Mouse (Mus musculus): ENCODE measurements around the gene Pcp4. TPM values are rescaled to one million over a fixed set of nuclear protein-coding genes. Genes with fewer than 3 reads are reported as not detected.
A peak's percentile ranks its signal among the peaks of the same experiment; 100 is the strongest.

The Pcp4 gene
- 0.46 TPM in 1 of 2 replicates, not detected in the other for total RNA-seq (2012; rRNA removed)
- 2.0 and 3.3 TPM in 2 replicates for total RNA-seq (2014; rRNA removed)
- polyA plus RNA-seq (2012; ENCODE audit: insufficient read length, low read depth), result 2.4 and 2.9 TPM in 2 replicates

DNA sequence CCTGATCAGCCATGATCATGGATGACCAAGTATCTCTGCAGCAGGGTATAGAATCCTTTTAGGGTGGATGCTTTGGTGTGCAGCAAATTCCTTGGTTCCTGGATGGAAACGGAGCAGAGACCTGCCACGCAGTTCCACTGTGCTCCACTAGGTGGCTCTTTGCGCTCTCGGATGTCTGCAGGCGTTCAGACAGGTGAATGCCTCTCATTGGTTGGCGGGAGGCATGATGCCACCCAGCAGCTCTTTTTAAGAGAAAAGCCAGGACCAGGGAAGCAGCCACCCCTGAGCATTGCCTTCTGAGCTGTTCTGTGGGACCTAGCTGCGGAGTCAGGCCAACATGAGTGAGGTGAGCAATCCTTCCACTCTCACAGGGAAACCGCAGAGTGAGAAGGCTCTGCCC is at the start of gene Pcp4:
TSS of gene Pcp4 (plus strand) at position 162 of the 400 bp plus-strand sequence.
- in situ Hi-C loops (cut with MboI; ENCODE audit: low pct_ligation_motif_present, low pct_unique_long_range_greater_than_20kb, low sequenced_read_pairs) (loop anchor here (5.0 to 25.0 kb wide), 3 partner anchors 95 to 230 kb away; partner anchors contain the start of gene B3galt5), dilution Hi-C loops (cut with MboI; ENCODE audit: extremely low pct_ligation_motif_present, extremely low pct_unique_long_range_greater_than_20kb, low sequenced_read_pairs) (no loop called here)
- H3K4me2 ChIP-seq (ENCODE audit: insufficient read depth, low read depth, poor library complexity, severe bottlenecking), result no peak within 1 kb of the TSS
- H3K27ac ChIP-seq (ENCODE audit: insufficient read depth, low read depth), result no peak within 1 kb of the TSS
- H3K4me3 ChIP-seq (replicated peaks in 1 of 3; ENCODE audit: low read depth in 2 of 3, low read length in 2 of 3, poor library complexity in 1 of 3), result no peak within 1 kb of the TSS
- H3K27me3 ChIP-seq (replicated peaks), result peaks cover 6% of the 10 kb centered on the region
- DNase-seq (ENCODE audit: extremely low read depth), result peak; percentile 83
- H3K36me3 ChIP-seq (replicated peaks in 1 of 2; ENCODE audit: control insufficient read depth in 1 of 2, insufficient read depth in 1 of 2, low read length in 1 of 2), result no peaks in the 10 kb centered on the region
- peaks cover 0 to 3% of the 10 kb centered on the region in 2 experiments; a peak in 3 of 4 replicates for H3K4me1 ChIP-seq (ENCODE audit: control insufficient read depth in 1 of 2, insufficient read depth in 2 of 2)
- TF ChIP-seq KAT2A (IDR thresholded peaks at IDR 0.05; ENCODE audit: insufficient replicate concordance, low read length) (no peak), BHLHE40 (IDR thresholded peaks at IDR 0.05; ENCODE audit: low read depth, low read length) (no peak), MAZ (IDR thresholded peaks at IDR 0.05; ENCODE audit: low read depth, low read length) (no peak), E2F4 (IDR thresholded peaks at IDR 0.05; ENCODE audit: insufficient replicate concordance, low read depth, low read length) (no peak), MYC (IDR thresholded peaks at IDR 0.05; ENCODE audit: low read depth, low read length) (peak; percentile 56; the same call in 1 of the 2 replicates), MXI1 (IDR thresholded peaks at IDR 0.05; ENCODE audit: low read depth, low read length) (no peak), IRF4 (IDR thresholded peaks at IDR 0.05; ENCODE audit: low read depth, low read length) (peak; percentile 48; the same call in 1 of the 2 replicates), PAX5 (IDR thresholded peaks at IDR 0.05; ENCODE audit: low read length) (no peak), POLR2AphosphoS2 (IDR thresholded peaks at IDR 0.05; ENCODE audit: low read depth, low read length) (no peak), MEF2A (IDR thresholded peaks at IDR 0.05; ENCODE audit: borderline replicate concordance, low read depth, low read length) (no peak), NRF1 (IDR thresholded peaks at IDR 0.05; ENCODE audit: low read depth, low read length) (no peak), JUN (IDR thresholded peaks at IDR 0.05; ENCODE audit: insufficient read depth, low read depth, low read length) (no peak), TBP (conservative IDR thresholded peaks at IDR 0.05; ENCODE audit: low read depth, low read length) (no peak), MAFK (IDR thresholded peaks at IDR 0.05; ENCODE audit: insufficient replicate concordance, low read length) (no peak), CTCF (conservative IDR thresholded peaks at IDR 0.05 in 1 of 2, IDR thresholded peaks at IDR 0.05 in 1 of 2; ENCODE audit: low read depth in 2 of 2, low read length in 2 of 2) (peak; percentile 98 to 100), ZC3H11A (IDR thresholded peaks at IDR 0.05; ENCODE audit: low read depth, low read length) (peak; percentile 80), SIN3A (IDR thresholded peaks at IDR 0.05; ENCODE audit: low read length) (no peak), UBTF (IDR thresholded peaks at IDR 0.05; ENCODE audit: low read depth, low read length) (no peak), GABPA (IDR thresholded peaks at IDR 0.05; ENCODE audit: insufficient replicate concordance, low read depth, low read length) (no peak), JUND (conservative IDR thresholded peaks at IDR 0.05; ENCODE audit: low read depth, low read length) (no peak), ZMIZ1 (IDR thresholded peaks at IDR 0.05; ENCODE audit: low read depth, low read length) (no peak), POLR2A (IDR thresholded peaks at IDR 0.05; ENCODE audit: low read depth, low read length) (no peak), EP300 (IDR thresholded peaks at IDR 0.05; ENCODE audit: low read length) (no peak), SMC3 (IDR thresholded peaks at IDR 0.05; ENCODE audit: low read depth, low read length) (peak; percentile 99), ZNF384 (IDR thresholded peaks at IDR 0.05; ENCODE audit: low read depth, low read length) (no peak), ZKSCAN1 (IDR thresholded peaks at IDR 0.05; ENCODE audit: borderline replicate concordance, low read depth, low read length) (no peak), RCOR1 (conservative IDR thresholded peaks at IDR 0.05; ENCODE audit: low read depth, low read length) (no peak), ELF1 (IDR thresholded peaks at IDR 0.05; ENCODE audit: low read depth, low read length) (0 out of 2 replicates have a peak, but pooled peaks have one; percentile 41), USF2 (conservative IDR thresholded peaks at IDR 0.05; ENCODE audit: low read depth, low read length) (no peak), TCF12 (IDR thresholded peaks at IDR 0.05; ENCODE audit: low read depth, low read length) (no peak), HCFC1 (IDR thresholded peaks at IDR 0.05; ENCODE audit: low read depth, low read length) (no peak), MAX (IDR thresholded peaks at IDR 0.05; ENCODE audit: low read length) (no peak), NELFE (IDR thresholded peaks at IDR 0.05; ENCODE audit: low read depth, low read length) (peak; percentile 44; the same call in 1 of the 2 replicates), ETS1 (conservative IDR thresholded peaks at IDR 0.05; ENCODE audit: low read depth, low read length) (no peak), USF1 (IDR thresholded peaks at IDR 0.05; ENCODE audit: low read depth, low read length) (no peak), RAD21 (IDR thresholded peaks at IDR 0.05; ENCODE audit: low read depth, low read length) (peak; percentile 90), CHD2 (IDR thresholded peaks at IDR 0.05; ENCODE audit: low read length) (no peak), CHD1 (IDR thresholded peaks at IDR 0.05; ENCODE audit: low read depth, low read length) (no peak)
- H3K9ac ChIP-seq (ENCODE audit: insufficient read depth, low read depth), result no peak within 1 kb of the TSS
- no peaks in the 10 kb centered on the region for H3K9me3 ChIP-seq (replicated peaks; ENCODE audit: low read length)
- no peaks in the 10 kb centered on the region for H3K79me2 ChIP-seq (replicated peaks; ENCODE audit: control insufficient read depth, extremely low read depth, insufficient read depth, poor library complexity, severe bottlenecking)
